Mouse (Mus musculus): ENCODE results near the gene Kti12. TPM values are rescaled to one million over a fixed set of nuclear protein-coding genes. Genes with fewer than 3 reads are reported as not detected.
A peak's percentile ranks its signal among the peaks of the same experiment; 100 is the strongest.

Gene Kti12
- polyA plus RNA-seq, 1 experiment from 2014 or later: 27.6 TPM

GRCm38 (mm10) chr4:108843336-108843735, 4.2 kb upstream of the Kti12 start:
- Histone ChIP-seq H3K36me3 (ENCODE audit: control insufficient read depth, insufficient read depth, low read length) (0 out of 2 replicates have a peak, but pooled peaks cover 2% of the 10 kb centered on the region), H3K9ac (replicated peaks; ENCODE audit: low read length) (no peak overlapping the region), H3K27me3 (ENCODE audit: control insufficient read depth, insufficient read depth, low read length) (no peaks in the 10 kb centered on the region), H3K9me3 (ENCODE audit: control insufficient read depth, low read length) (no peaks in the 10 kb centered on the region), H3K4me2 (ENCODE audit: low read length) (no peak overlapping the region), H3K4me3 (replicated peaks; ENCODE audit: low read depth, low read length) (no peak overlapping the region), H3K27ac (replicated peaks; ENCODE audit: low read depth, low read length) (no peak overlapping the region), H3K4me1 (ENCODE audit: control insufficient read depth, insufficient read depth, low read length) (peaks cover 6% of the 10 kb centered on the region; the same call in 1 of the 2 replicates)
- ATAC-seq (ENCODE audit: low FRiP score, low TSS enrichment): no peak
- no peak for DNase-seq

- Histone ChIP-seq H3K9me3 (ENCODE audit: control insufficient read depth, low read length) (no peaks in the 10 kb centered on the region), H3K36me3 (ENCODE audit: control insufficient read depth, insufficient read depth, low read length) (0 out of 2 replicates have a peak, but pooled peaks cover 5% of the 10 kb centered on the region), H3K27me3 (ENCODE audit: control insufficient read depth, insufficient read depth, low read length) (no peaks in the 10 kb centered on the region), H3K4me3 (replicated peaks; ENCODE audit: low read depth, low read length) (no peak overlapping the region), H3K4me2 (ENCODE audit: low read length) (no peak overlapping the region), H3K4me1 (ENCODE audit: control insufficient read depth, insufficient read depth, low read length) (peaks cover 24% of the 10 kb centered on the region), H3K9ac (replicated peaks; ENCODE audit: low read length) (no peak overlapping the region), H3K27ac (replicated peaks; ENCODE audit: low read depth, low read length) (no peak overlapping the region)
- DNase-seq (no peak), ATAC-seq (ENCODE audit: low FRiP score, low TSS enrichment) (no peak)
- WGBS: 94% methylated on average over 5 of the region's 5 CpGs
Measured at GRCm38 (mm10) chr4:108845824-108846569, 1.6 kb upstream of the Kti12 start.

GRCm38 (mm10) chr4:108848505-108848848, 892 bp downstream of the Kti12 start, which contains the start of gene A730015C16Rik:
Gene A730015C16Rik (minus strand): TSS chr4:108848619.
- Histone ChIP-seq H3K4me1 (ENCODE audit: control insufficient read depth, insufficient read depth, low read length) (peaks cover 24% of the 10 kb centered on the region), H3K27ac (replicated peaks; ENCODE audit: low read depth, low read length) (peak within 1 kb of the TSS; percentile 73), H3K9ac (replicated peaks; ENCODE audit: low read length) (peak within 1 kb of the TSS; percentile 73), H3K27me3 (ENCODE audit: control insufficient read depth, insufficient read depth, low read length) (no peaks in the 10 kb centered on the region), H3K4me2 (ENCODE audit: low read length) (peak within 1 kb of the TSS; percentile 98), H3K4me3 (replicated peaks; ENCODE audit: low read depth, low read length) (peak within 1 kb of the TSS; percentile 84), H3K9me3 (ENCODE audit: control insufficient read depth, low read length) (no peaks in the 10 kb centered on the region), H3K36me3 (ENCODE audit: control insufficient read depth, insufficient read depth, low read length) (peaks cover 11% of the 10 kb centered on the region)
- ATAC-seq (ENCODE audit: low FRiP score, low TSS enrichment) (peak; percentile 25; the same call in 1 of the 2 replicates), DNase-seq (no peak)
- WGBS: 13% methylated on average over 20 of the region's 20 CpGs

GRCm38 (mm10) chr4:108866806-108867205, 19.2 kb downstream of the Kti12 start:
- Histone ChIP-seq H3K9me3 (ENCODE audit: control insufficient read depth, low read length) (no peaks in the 10 kb centered on the region), H3K9ac (replicated peaks; ENCODE audit: low read length) (no peak overlapping the region), H3K27me3 (ENCODE audit: control insufficient read depth, insufficient read depth, low read length) (no peaks in the 10 kb centered on the region), H3K4me1 (ENCODE audit: control insufficient read depth, insufficient read depth, low read length) (no peaks in the 10 kb centered on the region), H3K27ac (replicated peaks; ENCODE audit: low read depth, low read length) (no peak overlapping the region), H3K36me3 (ENCODE audit: control insufficient read depth, insufficient read depth, low read length) (peaks cover 25% of the 10 kb centered on the region), H3K4me2 (ENCODE audit: low read length) (no peak overlapping the region), H3K4me3 (replicated peaks; ENCODE audit: low read depth, low read length) (no peak overlapping the region)
- no peak for DNase-seq
- 86% methylated on average over 7 of the region's 7 CpGs for WGBS
- ATAC-seq (ENCODE audit: low FRiP score, low TSS enrichment): no peak

- Histone ChIP-seq H3K4me3 (replicated peaks; ENCODE audit: low read depth, low read length) (no peak overlapping the region), H3K4me1 (ENCODE audit: control insufficient read depth, insufficient read depth, low read length) (no peaks in the 10 kb centered on the region), H3K27me3 (ENCODE audit: control insufficient read depth, insufficient read depth, low read length) (no peaks in the 10 kb centered on the region), H3K36me3 (ENCODE audit: control insufficient read depth, insufficient read depth, low read length) (no peaks in the 10 kb centered on the region), H3K9me3 (ENCODE audit: control insufficient read depth, low read length) (no peaks in the 10 kb centered on the region), H3K27ac (replicated peaks; ENCODE audit: low read depth, low read length) (no peak overlapping the region), H3K4me2 (ENCODE audit: low read length) (no peak overlapping the region), H3K9ac (replicated peaks; ENCODE audit: low read length) (no peak overlapping the region)
- WGBS: 36% methylated on average over 10 of the region's 10 CpGs
- ATAC-seq (ENCODE audit: low FRiP score, low TSS enrichment) (peak; percentile 74; the same call in 1 of the 2 replicates), DNase-seq (peak; percentile 97)
Measured at GRCm38 (mm10) chr4:108869730-108870374, 22.3 kb downstream of the Kti12 start.

- Histone ChIP-seq H3K9ac (replicated peaks; ENCODE audit: low read length) (no peak overlapping the region), H3K4me1 (ENCODE audit: control insufficient read depth, insufficient read depth, low read length) (no peaks in the 10 kb centered on the region), H3K9me3 (ENCODE audit: control insufficient read depth, low read length) (no peaks in the 10 kb centered on the region), H3K36me3 (ENCODE audit: control insufficient read depth, insufficient read depth, low read length) (no peaks in the 10 kb centered on the region), H3K4me2 (ENCODE audit: low read length) (no peak overlapping the region), H3K27ac (replicated peaks; ENCODE audit: low read depth, low read length) (no peak overlapping the region), H3K4me3 (replicated peaks; ENCODE audit: low read depth, low read length) (no peak overlapping the region), H3K27me3 (ENCODE audit: control insufficient read depth, insufficient read depth, low read length) (no peaks in the 10 kb centered on the region)
- 92% methylated on average over 5 of the region's 5 CpGs for WGBS
- ATAC-seq (ENCODE audit: low FRiP score, low TSS enrichment) (no peak), DNase-seq (no peak)
Measured at GRCm38 (mm10) chr4:108873746-108874145, 26.2 kb downstream of the Kti12 start.

GRCm38 (mm10) chr4:108877901-108878300, 30.3 kb downstream of the Kti12 start:
- Histone ChIP-seq H3K4me3 (replicated peaks; ENCODE audit: low read depth, low read length) (no peak overlapping the region), H3K4me1 (ENCODE audit: control insufficient read depth, insufficient read depth, low read length) (no peaks in the 10 kb centered on the region), H3K9me3 (ENCODE audit: control insufficient read depth, low read length) (no peaks in the 10 kb centered on the region), H3K9ac (replicated peaks; ENCODE audit: low read length) (no peak overlapping the region), H3K27me3 (ENCODE audit: control insufficient read depth, insufficient read depth, low read length) (no peaks in the 10 kb centered on the region), H3K36me3 (ENCODE audit: control insufficient read depth, insufficient read depth, low read length) (no peaks in the 10 kb centered on the region), H3K27ac (replicated peaks; ENCODE audit: low read depth, low read length) (no peak overlapping the region), H3K4me2 (ENCODE audit: low read length) (no peak overlapping the region)
- WGBS: 82% methylated on average over 6 of the region's 6 CpGs
- DNase-seq: no peak
- no peak for ATAC-seq (ENCODE audit: low FRiP score, low TSS enrichment)

GRCm38 (mm10) chr4:108878963-108879822, 31.6 kb downstream of the Kti12 start, which contains the start of gene Rab3b:
Gene Rab3b (plus strand): TSS chr4:108879063.
- no peaks in the 10 kb centered on the region for H3K36me3 ChIP-seq (ENCODE audit: control insufficient read depth, insufficient read depth, low read length)
- peak within 1 kb of the TSS; percentile 65 for H3K4me3 ChIP-seq (replicated peaks; ENCODE audit: low read depth, low read length)
- DNase-seq (peak; percentile 88), ATAC-seq (ENCODE audit: low FRiP score, low TSS enrichment) (peak; percentile 92)
- under 1% methylated on average over 46 of the region's 46 CpGs for WGBS
- H3K4me2 ChIP-seq (ENCODE audit: low read length): peak within 1 kb of the TSS; percentile 95
- peak within 1 kb of the TSS; percentile 64; the same call in 1 of the 2 replicates for H3K27ac ChIP-seq (replicated peaks; ENCODE audit: low read depth, low read length)
- no peaks in the 10 kb centered on the region for H3K9me3 ChIP-seq (ENCODE audit: control insufficient read depth, low read length)
- no peaks in the 10 kb centered on the region for H3K27me3 ChIP-seq (ENCODE audit: control insufficient read depth, insufficient read depth, low read length)
- peak within 1 kb of the TSS; percentile 81 for H3K9ac ChIP-seq (replicated peaks; ENCODE audit: low read length)
- H3K4me1 ChIP-seq (ENCODE audit: control insufficient read depth, insufficient read depth, low read length): no peaks in the 10 kb centered on the region
